Mouse (Mus musculus): ENCODE data around the gene Trim71. TPM values are rescaled to one million over a fixed set of nuclear protein-coding genes. Genes with fewer than 3 reads are reported as not detected.

The Trim71 gene
- polyA plus RNA-seq (2012; fragmentation: generic; extraction: Trizol) = 0.01 TPM
- long read RNA-seq, experiment 1 = 0 reads
- long read RNA-seq, experiment 2 = 0 reads

- peaks cover 57% of the 10 kb centered on the region for H3K27me3 ChIP-seq (ENCODE audit: control insufficient read depth, insufficient read depth, insufficient read length)
Observed at GRCm38 (mm10) chr9:114563761-114564606, at the start of gene Trim71. TSS of gene Trim71 (minus strand) at chr9:114564369.

DNA sequence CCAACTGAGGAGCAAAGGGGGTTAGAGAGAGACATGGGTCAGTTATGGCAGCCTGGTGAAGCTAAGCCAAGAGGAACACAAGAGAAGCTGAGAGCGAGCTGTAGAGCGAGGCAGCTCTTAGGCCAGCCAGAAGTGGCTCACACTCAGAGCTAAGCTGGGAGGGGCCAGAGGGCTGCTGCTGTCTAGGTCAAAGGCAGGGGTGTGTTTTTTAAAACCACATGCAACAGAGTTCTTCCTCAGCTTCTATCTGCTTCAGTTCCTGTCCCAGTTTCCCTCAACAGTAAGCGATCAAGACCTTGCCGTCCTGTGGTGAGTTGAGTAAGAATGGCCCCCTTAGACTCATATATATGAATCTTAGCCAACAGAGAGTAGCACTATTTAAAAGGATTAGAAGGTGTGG, 48.9 kb upstream of the Trim71 start:
- Histone ChIP-seq H3K4me3 (ENCODE audit: insufficient read depth, poor library complexity, severe bottlenecking) (no peak overlapping the region), H3K79me2 (ENCODE audit: control insufficient read depth, insufficient read depth) (no peaks in the 10 kb centered on the region), H3K36me3 (ENCODE audit: control insufficient read depth, insufficient read depth) (peaks cover 6% of the 10 kb centered on the region), H3K27me3 (ENCODE audit: control insufficient read depth, insufficient read depth, insufficient read length) (no peaks in the 10 kb centered on the region), H3ac (ENCODE audit: control insufficient read depth, insufficient read length, low read depth) (no peak overlapping the region), H3K79me3 (ENCODE audit: low read depth) (no peaks in the 10 kb centered on the region)
- TF ChIP-seq FOSL1 (IDR thresholded peaks at IDR 0.05; ENCODE audit: insufficient read depth, low read length, poor library complexity, severe bottlenecking) (no peak), CTCF (IDR thresholded peaks at IDR 0.05; ENCODE audit: control insufficient read depth, insufficient read depth, insufficient read length) (no peak), MYOD1 (IDR thresholded peaks at IDR 0.05; ENCODE audit: control insufficient read depth, insufficient read length, low read depth) (no peak), USF1 (IDR thresholded peaks at IDR 0.05; ENCODE audit: low read depth) (no peak), MAX (IDR thresholded peaks at IDR 0.05) (no peak), MYOG (IDR thresholded peaks at IDR 0.05; ENCODE audit: control insufficient read depth, extremely low read depth, insufficient read length) (no peak), CEBPB (IDR thresholded peaks at IDR 0.05; ENCODE audit: low read depth) (no peak)

More at GRCm38 (mm10) chr9:114563761-114564606, at the start of gene Trim71:
- H3K79me3 ChIP-seq (ENCODE audit: low read depth) = no peaks in the 10 kb centered on the region
- no peak within 1 kb of the TSS for H3ac ChIP-seq (ENCODE audit: control insufficient read depth, insufficient read length, low read depth)
- H3K4me3 ChIP-seq (ENCODE audit: insufficient read depth, poor library complexity, severe bottlenecking) = no peak within 1 kb of the TSS
- TF ChIP-seq MAX (IDR thresholded peaks at IDR 0.05) (no peak), CTCF (IDR thresholded peaks at IDR 0.05; ENCODE audit: control insufficient read depth, insufficient read depth, insufficient read length) (no peak), CEBPB (IDR thresholded peaks at IDR 0.05; ENCODE audit: low read depth) (no peak), FOSL1 (IDR thresholded peaks at IDR 0.05; ENCODE audit: insufficient read depth, low read length, poor library complexity, severe bottlenecking) (no peak), USF1 (IDR thresholded peaks at IDR 0.05; ENCODE audit: low read depth) (no peak), MYOD1 (IDR thresholded peaks at IDR 0.05; ENCODE audit: control insufficient read depth, insufficient read length, low read depth) (no peak), MYOG (IDR thresholded peaks at IDR 0.05; ENCODE audit: control insufficient read depth, extremely low read depth, insufficient read length) (no peak)
- H3K79me2 ChIP-seq (ENCODE audit: control insufficient read depth, insufficient read depth) = no peaks in the 10 kb centered on the region
- no peaks in the 10 kb centered on the region for H3K36me3 ChIP-seq (ENCODE audit: control insufficient read depth, insufficient read depth)

- Histone ChIP-seq H3K27me3 (ENCODE audit: control insufficient read depth, insufficient read depth, insufficient read length) (no peaks in the 10 kb centered on the region), H3K79me2 (ENCODE audit: control insufficient read depth, insufficient read depth) (no peaks in the 10 kb centered on the region), H3K36me3 (ENCODE audit: control insufficient read depth, insufficient read depth) (peaks cover 1% of the 10 kb centered on the region), H3K4me3 (ENCODE audit: insufficient read depth, poor library complexity, severe bottlenecking) (no peak overlapping the region), H3K79me3 (ENCODE audit: low read depth) (no peaks in the 10 kb centered on the region), H3ac (ENCODE audit: control insufficient read depth, insufficient read length, low read depth) (no peak overlapping the region)
- TF ChIP-seq MYOG (IDR thresholded peaks at IDR 0.05; ENCODE audit: control insufficient read depth, extremely low read depth, insufficient read length) = no peak
- no peak for TF ChIP-seq CEBPB (IDR thresholded peaks at IDR 0.05; ENCODE audit: low read depth)
- TF ChIP-seq MAX (IDR thresholded peaks at IDR 0.05) = no peak
- TF ChIP-seq USF1 (IDR thresholded peaks at IDR 0.05; ENCODE audit: low read depth) = no peak
- TF ChIP-seq FOSL1 (IDR thresholded peaks at IDR 0.05; ENCODE audit: insufficient read depth, low read length, poor library complexity, severe bottlenecking) = no peak
- TF ChIP-seq CTCF (IDR thresholded peaks at IDR 0.05; ENCODE audit: control insufficient read depth, insufficient read depth, insufficient read length) = no peak
Observed at GRCm38 (mm10) chr9:114612566-114612965, 48.4 kb upstream of the Trim71 start.

DNA sequence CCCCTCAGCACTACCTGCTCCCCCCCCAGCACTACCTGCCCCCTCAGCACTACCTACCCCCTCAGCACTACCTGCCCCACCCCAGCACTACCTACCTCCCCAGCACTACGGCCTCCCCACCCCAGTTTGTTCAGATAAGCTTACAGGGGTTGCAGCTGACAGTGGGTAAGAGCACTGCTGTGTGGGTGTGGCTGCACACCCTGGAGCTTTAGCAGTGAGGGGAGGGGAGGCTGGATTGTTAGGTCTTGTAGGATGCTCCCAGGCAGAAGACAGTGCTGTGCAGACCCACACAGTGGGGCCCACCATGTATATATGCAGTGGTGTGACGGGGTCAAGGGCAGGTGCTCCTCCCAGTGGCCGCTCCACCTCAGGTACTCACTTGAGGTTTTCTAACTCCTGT, 46.1 kb upstream of the Trim71 start:
- Histone ChIP-seq H3K36me3 (ENCODE audit: control insufficient read depth, insufficient read depth) (peaks cover under 1% of the 10 kb centered on the region), H3K4me3 (ENCODE audit: insufficient read depth, poor library complexity, severe bottlenecking) (no peak overlapping the region)
- TF ChIP-seq MYOG (IDR thresholded peaks at IDR 0.05; ENCODE audit: control insufficient read depth, extremely low read depth, insufficient read length) = no peak
- TF ChIP-seq CTCF (IDR thresholded peaks at IDR 0.05; ENCODE audit: control insufficient read depth, insufficient read depth, insufficient read length) = no peak
- TF ChIP-seq USF1 (IDR thresholded peaks at IDR 0.05; ENCODE audit: low read depth) = no peak
- TF ChIP-seq MAX (IDR thresholded peaks at IDR 0.05) = no peak
- TF ChIP-seq MYOD1 (IDR thresholded peaks at IDR 0.05; ENCODE audit: control insufficient read depth, insufficient read length, low read depth) = no peak
- no peak for TF ChIP-seq FOSL1 (IDR thresholded peaks at IDR 0.05; ENCODE audit: insufficient read depth, low read length, poor library complexity, severe bottlenecking)
- TF ChIP-seq CEBPB (IDR thresholded peaks at IDR 0.05; ENCODE audit: low read depth) = no peak

GRCm38 (mm10) chr9:114603876-114604540, 39.8 kb upstream of the Trim71 start:
- no peaks in the 10 kb centered on the region for H3K79me2 ChIP-seq (ENCODE audit: control insufficient read depth, insufficient read depth)
- H3K36me3 ChIP-seq (ENCODE audit: control insufficient read depth, insufficient read depth) = peaks cover 14% of the 10 kb centered on the region
- no peak for TF ChIP-seq MAX (IDR thresholded peaks at IDR 0.05)
- no peak for TF ChIP-seq MYOG (IDR thresholded peaks at IDR 0.05; ENCODE audit: control insufficient read depth, extremely low read depth, insufficient read length)
- TF ChIP-seq FOSL1 (IDR thresholded peaks at IDR 0.05; ENCODE audit: insufficient read depth, low read length, poor library complexity, severe bottlenecking) = no peak
- no peak for TF ChIP-seq MYOD1 (IDR thresholded peaks at IDR 0.05; ENCODE audit: control insufficient read depth, insufficient read length, low read depth)
- no peak for TF ChIP-seq USF1 (IDR thresholded peaks at IDR 0.05; ENCODE audit: low read depth)
- no peak for TF ChIP-seq CEBPB (IDR thresholded peaks at IDR 0.05; ENCODE audit: low read depth)
- TF ChIP-seq CTCF (IDR thresholded peaks at IDR 0.05; ENCODE audit: control insufficient read depth, insufficient read depth, insufficient read length) = no peak
- no peak overlapping the region for H3ac ChIP-seq (ENCODE audit: control insufficient read depth, insufficient read length, low read depth)
- H3K79me3 ChIP-seq (ENCODE audit: low read depth) = no peaks in the 10 kb centered on the region
- H3K4me3 ChIP-seq (ENCODE audit: insufficient read depth, poor library complexity, severe bottlenecking) = no peak overlapping the region
- no peaks in the 10 kb centered on the region for H3K27me3 ChIP-seq (ENCODE audit: control insufficient read depth, insufficient read depth, insufficient read length)

More for the DNA sequence above, 46.1 kb upstream of the Trim71 start:
- no peaks in the 10 kb centered on the region for H3K79me3 ChIP-seq (ENCODE audit: low read depth)
- H3K79me2 ChIP-seq (ENCODE audit: control insufficient read depth, insufficient read depth) = no peaks in the 10 kb centered on the region
- H3ac ChIP-seq (ENCODE audit: control insufficient read depth, insufficient read length, low read depth) = no peak overlapping the region
- no peaks in the 10 kb centered on the region for H3K27me3 ChIP-seq (ENCODE audit: control insufficient read depth, insufficient read depth, insufficient read length)
